Mouse (Mus musculus) cerebellum, adult 9-10 months (tissue): ENCODE results near the gene Nudt1.

Experiments used
- DNase-seq: peaks from one replicate; pipeline ENCODE4 v3.0.0; 2022

Gene Nudt1

GRCm38 (mm10) chr5:140321042-140321755, at the start of gene Nudt1, which contains the start of gene Mad1l1:
Nudt1 (plus strand) TSS chr5:140321656.
Mad1l1 (minus strand) TSS chr5:140321552.
- peak; percentile 94 for DNase-seq

DNA sequence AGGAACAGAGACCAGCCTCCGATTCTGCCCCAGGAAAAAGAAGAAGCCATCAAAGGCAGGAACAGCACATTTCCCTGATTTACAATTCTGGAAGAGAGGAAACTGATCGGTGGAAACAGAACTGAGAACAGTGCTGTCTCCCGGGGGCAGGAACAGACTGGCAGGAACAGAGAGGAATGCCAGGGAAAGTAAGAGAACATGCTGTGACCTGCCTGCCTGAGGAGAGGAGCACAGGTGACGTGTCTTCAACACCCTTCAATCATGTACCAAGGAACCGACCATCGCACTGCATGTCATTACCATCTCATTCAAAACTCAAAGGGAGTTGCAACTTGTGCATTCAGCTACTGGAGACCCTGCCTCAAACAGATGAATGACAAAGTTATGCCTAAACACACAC, 44.7 kb upstream of the Nudt1 start:
- DNase-seq, result no peak

DNA sequence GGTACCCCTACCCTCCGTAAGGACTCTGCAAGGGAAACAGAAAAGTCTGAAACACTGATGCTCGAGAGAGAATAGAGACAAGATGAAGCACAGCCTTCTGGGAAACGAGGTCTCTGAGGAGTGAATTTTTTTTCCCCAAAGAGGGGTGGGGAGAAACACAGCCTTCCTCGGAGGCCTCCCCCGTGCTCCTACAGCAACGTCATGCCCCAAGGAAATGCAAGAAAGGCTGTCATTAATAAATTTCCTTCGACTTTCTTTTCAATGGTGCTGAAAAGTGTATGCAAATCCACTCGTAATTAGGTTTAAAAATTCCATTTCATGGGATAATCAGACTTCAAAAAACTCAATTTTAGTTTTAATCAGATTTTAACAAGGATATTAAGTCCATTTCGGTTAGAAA, 41.3 kb upstream of the Nudt1 start:
- no peak for DNase-seq

GRCm38 (mm10) chr5:140282376-140282775, 39.1 kb upstream of the Nudt1 start:
- DNase-seq, result peak; percentile 45

DNA sequence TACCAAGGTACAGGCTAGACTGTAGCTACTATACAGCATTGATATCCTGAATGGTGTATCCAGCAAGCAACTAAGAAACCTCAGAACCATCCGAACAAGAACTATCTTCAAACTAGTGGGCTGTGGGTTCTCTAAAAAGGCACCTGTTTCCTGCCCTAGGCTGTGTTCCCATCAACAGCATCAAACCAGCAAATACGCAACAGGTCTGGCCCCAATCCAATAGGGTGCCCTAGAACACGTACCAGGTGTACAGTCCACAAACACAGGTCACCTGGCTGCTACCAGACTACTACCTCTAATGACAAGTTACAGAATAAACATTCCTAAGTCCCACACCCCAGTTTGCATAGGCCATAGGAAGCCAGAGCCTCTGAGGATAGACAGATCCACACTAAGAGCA, 38.6 kb upstream of the Nudt1 start:
- no peak for DNase-seq

DNA sequence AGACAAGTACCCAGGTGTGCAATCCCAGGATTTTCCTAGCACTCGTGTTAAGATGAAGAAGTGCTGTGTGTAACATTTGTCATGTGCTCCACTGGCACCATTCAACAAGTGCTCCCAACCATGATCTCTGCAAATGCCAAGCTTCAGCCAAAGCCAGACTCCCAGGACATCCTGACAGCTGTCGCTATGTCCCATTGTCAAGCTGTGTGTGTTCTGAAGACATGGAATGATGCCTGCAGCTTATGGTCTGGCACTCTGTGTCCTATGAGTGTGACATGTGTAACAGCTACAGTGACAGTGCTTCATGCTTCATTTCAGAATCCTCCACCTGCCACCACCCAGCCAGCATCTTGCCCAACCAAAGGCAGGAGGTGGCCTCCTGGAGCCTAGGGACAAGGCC, 37.4 kb upstream of the Nudt1 start:
- DNase-seq, result no peak

DNA sequence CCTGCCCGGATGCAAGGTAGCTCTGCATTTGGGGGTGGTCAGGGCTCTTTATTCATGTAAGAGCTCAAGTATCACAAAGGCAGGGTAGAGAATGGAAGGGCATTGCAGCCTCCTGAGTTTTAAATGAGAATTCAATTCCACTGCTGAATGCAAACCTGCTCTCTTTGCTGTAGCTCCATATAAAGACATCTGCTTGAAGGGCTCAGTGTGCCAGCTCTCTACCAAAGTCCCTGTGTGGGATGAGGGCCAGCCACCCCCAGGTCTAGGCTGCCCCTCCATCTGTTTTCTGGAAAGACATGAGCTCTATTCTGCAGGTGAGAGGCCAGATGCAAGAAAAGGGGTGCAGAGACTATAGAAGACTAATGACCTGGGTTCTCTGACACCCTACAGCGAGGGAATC, 36.7 kb upstream of the Nudt1 start:
- DNase-seq, result no peak

DNA sequence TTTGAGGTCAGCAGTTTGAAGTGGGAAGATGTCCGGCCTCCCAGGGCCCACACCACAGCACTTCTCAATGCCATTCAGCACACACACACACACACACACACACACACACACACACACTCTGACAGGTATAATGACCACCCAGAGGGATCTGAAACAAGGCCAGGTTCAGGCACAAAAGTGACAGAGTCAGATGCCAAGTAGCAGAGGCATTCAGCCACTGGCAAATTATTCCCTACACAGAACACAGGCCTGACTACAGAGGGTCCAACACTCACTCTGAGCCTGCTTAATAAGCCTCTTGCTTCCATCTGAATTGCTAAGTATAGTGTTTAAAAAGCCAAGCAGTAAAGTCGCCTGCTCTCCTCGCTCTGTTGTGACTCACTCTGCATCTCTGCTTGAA, 33.2 kb upstream of the Nudt1 start:
- DNase-seq, result no peak

DNA sequence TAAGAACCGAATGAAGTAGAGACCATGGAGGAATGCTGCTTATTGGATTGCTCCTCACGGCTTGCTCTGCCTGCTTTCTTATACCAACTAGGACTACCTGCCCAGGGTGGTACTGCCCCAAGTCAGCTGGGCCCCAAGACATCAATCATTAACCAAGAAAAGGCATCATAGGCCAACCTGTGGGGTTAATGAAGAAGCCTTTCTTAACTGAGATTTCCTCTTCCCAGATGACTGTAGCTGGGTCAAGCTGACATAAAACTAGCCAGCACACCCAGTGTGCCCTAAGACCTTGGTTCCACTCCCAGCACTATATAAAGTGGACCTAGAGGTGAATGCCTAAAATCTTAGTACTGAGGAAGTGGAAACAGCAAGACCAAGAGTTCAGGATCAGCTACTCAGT, 32.3 kb upstream of the Nudt1 start:
- DNase-seq, result no peak

- peak; percentile 57 for DNase-seq
Measured at GRCm38 (mm10) chr5:140292152-140292551, 29.3 kb upstream of the Nudt1 start.

DNA sequence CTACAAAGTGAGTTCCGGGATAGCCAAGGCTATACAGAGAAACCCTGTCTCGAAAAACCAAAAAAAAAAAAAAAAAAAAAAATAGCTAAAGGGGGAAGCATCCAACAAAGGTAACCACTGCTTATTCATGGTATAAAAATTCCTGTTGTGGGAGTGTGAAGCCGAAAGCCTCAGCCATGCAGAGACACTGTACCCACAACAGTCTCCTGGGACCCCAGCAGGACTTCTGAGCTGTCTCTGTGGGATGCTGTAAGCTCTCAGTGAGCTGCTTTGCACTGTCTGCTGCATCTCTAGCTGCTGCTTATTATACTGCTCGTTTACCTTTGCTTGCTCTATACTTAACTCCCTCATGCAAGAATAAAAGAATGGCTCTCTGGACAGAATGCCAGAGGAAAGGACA, 23.2 kb upstream of the Nudt1 start:
- no peak for DNase-seq

- no peak for DNase-seq
Measured at GRCm38 (mm10) chr5:140306016-140306415, 15.4 kb upstream of the Nudt1 start.

- no peak for DNase-seq
Measured at GRCm38 (mm10) chr5:140307602-140308001, 13.9 kb upstream of the Nudt1 start.

GRCm38 (mm10) chr5:140316716-140317115, 4.7 kb upstream of the Nudt1 start:
- no peak for DNase-seq

GRCm38 (mm10) chr5:140321756-140322575, 510 bp downstream of the Nudt1 start:
- no peak for DNase-seq

- DNase-seq, result no peak
Measured at GRCm38 (mm10) chr5:140324058-140324457, 2.6 kb downstream of the Nudt1 start.

DNA sequence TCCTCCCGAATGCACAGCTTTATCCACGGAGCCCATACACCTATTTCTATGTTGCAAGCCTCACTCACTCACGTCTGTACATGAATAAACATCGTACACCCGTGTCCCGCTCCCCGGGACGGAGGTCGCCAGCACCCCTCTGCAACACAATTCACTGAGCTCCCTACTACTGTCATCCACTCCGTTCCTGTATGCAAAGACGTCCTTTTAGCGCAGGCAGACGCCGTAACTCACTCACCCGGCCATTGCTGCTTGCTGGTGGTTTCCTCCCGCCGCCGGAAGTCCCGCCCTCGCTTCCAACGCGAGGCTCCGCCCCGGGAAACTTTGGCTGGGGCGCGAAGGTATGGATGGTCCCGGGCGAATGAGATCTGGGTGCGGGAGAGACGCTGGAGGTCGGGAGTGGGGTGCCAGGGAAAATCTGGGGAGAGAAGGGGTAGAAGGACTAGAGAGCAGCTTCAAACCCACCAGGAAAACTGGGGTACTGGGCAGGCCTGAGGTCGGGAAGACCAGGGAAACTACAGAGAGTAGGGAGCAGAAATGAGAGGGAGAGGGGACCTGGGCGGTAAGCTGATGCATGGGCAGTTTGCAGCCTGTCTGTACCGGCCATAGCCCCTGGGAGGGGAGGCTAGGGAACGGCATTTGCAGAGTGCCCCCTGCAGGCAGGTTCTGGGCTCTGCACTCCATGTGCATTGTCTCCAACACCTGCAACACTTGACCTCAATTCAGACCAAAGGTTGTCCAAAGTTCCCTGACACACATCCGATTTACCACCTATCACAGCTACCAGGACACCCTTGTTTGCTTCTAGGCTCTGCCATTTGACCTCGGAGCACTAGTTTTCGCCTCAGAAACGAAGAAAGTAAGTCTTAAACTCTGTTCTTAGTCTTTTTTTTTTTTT, 10.4 kb downstream of the Nudt1 start, which contains the start of gene Mrm2:
TSS of gene Mrm2 (minus strand) at position 284 of the 898 bp plus-strand sequence.
- DNase-seq, result peak; percentile 81

DNA sequence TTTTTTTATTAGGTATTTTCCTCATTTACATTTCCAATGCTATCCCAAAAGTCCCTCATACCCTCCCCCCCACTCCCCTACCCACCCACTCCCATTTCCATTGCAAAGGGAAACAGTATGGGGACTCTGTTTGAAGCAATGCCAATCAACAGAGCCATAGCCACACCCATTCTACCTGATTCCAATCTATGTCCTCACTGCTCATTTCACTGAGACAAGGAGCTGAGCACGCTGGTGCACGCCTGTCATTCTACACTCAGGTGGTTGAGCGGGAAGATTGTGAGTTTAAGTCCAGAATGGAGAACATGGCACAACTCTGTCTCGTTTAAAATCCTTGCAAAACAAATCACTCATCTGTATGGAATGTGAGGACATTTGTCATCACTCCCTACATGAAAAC, 11.1 kb downstream of the Nudt1 start:
- no peak for DNase-seq

GRCm38 (mm10) chr5:140333631-140334030, 12.2 kb downstream of the Nudt1 start:
- DNase-seq, result no peak

GRCm38 (mm10) chr5:140336680-140337079, 15.2 kb downstream of the Nudt1 start:
- no peak for DNase-seq

GRCm38 (mm10) chr5:140338779-140339178, 17.3 kb downstream of the Nudt1 start:
- no peak for DNase-seq

DNA sequence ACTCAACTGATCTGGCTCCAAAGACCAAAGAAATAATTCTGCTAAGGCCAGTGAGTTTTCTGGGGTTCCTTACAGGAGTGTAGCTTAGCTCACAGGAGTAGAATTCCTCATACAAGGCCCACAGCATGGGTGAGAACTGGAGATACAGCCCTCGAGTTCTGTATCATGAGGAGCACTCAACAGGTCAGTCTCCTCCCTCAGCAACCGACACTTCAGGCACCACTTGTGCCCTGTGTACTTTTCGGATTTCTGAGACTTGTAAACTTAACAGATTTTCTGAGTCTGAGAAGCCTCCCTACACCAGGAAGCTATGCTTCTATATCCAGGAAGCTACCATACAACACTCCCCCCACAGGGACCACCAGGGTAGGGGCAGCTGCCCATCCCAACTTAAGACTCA, 18.4 kb downstream of the Nudt1 start:
- no peak for DNase-seq

GRCm38 (mm10) chr5:140342880-140343279, 21.4 kb downstream of the Nudt1 start:
- no peak for DNase-seq
